Mouse (Mus musculus): ENCODE measurements around the gene Ago1.

The Ago1 gene

DNA sequence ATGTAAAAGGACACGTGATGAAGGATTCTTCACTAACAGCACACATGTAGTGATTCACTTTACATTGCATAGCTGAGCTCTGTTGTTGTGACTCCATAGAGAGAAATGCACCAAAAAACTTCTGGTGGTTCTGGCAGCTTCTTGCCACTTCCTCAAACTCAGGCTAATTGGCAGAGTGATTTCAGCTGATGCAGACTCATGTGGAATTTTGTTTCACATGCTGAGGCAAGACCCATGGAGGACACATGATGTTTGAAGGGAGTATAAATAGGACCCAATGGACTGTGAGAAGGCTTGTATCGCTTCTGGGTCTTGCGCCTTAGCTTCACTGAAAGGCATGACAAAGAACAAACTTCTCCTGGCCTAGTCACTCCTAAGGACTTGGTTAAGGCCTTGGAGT, 55.9 kb downstream of the Ago1 start:
- no peak for DNase-seq (ENCODE audit: low spot score)

Data from layer of hippocampus, adult 11-12 months (tissue).